Mouse (Mus musculus): ENCODE data around the gene Syt9.

- no peak for TF ChIP-seq POLR2A (IDR thresholded peaks at IDR 0.05; ENCODE audit: borderline replicate concordance, extremely low read depth, insufficient read depth, insufficient read length, poor library complexity, severe bottlenecking)
- no peak for TF ChIP-seq CTCF (IDR thresholded peaks at IDR 0.05; ENCODE audit: borderline replicate concordance, extremely low read depth, insufficient read depth, insufficient read length)
Observed at GRCm38 (mm10) chr7:107496923-107497322, 126.4 kb downstream of the Syt9 start.
